Mouse (Mus musculus) cerebellum, adult 2 months (tissue): Measurements from ENCODE around the gene Acmsd. TPM values are rescaled to one million over a fixed set of nuclear protein-coding genes. Genes with fewer than 3 reads are reported as not detected.

Source experiments
- DNase-seq, 2 experiments: peaks; one replicate each; pipeline ENCODE4 v3.0.0; 2021
- H3K27ac ChIP-seq: fragments of 200-500 bp; 2 replicates; pipeline ENCODE4 v1.5.1; 2012; ENCODE audit warnings: low read length, control low read depth, inconsistent platforms; ENCODE audit not compliant: insufficient read depth
- H3K27me3 ChIP-seq: fragments of 200-500 bp; 2 replicates; pipeline ENCODE4 v1.6.1; 2012; ENCODE audit warnings: inconsistent platforms, mild to moderate bottlenecking, low read length, moderate library complexity; ENCODE audit not compliant: control insufficient read depth, insufficient read depth
- H3K4me1 ChIP-seq: fragments of 200-500 bp; 2 replicates; pipeline ENCODE4 v1.6.1; 2011; ENCODE audit warnings: low read length; ENCODE audit not compliant: control insufficient read depth, insufficient read depth
- H3K4me3 ChIP-seq: fragments of 200-500 bp; replicated peaks from 2 replicates; pipeline ENCODE3; 2011; ENCODE audit warnings: mild to moderate bottlenecking, low read depth, low read length, control low read depth; ENCODE audit not compliant: insufficient read depth
- CTCF ChIP-seq: fragments of 200-500 bp; IDR thresholded peaks from 2 replicates; pipeline ENCODE4 v1.5.1; 2011; ENCODE audit warnings: low read depth, mild to moderate bottlenecking, control low read depth, low read length, moderate library complexity, borderline replicate concordance; ENCODE audit not compliant: insufficient read depth
- POLR2A ChIP-seq: fragments of 200-500 bp; IDR thresholded peaks from 2 replicates; pipeline ENCODE4 v1.6.1; 2011; ENCODE audit warnings: low read length, control low read depth, borderline replicate concordance; ENCODE audit not compliant: insufficient read depth
- WGBS: fragments of 180-500 bp; shearing (Covaris S2); methylation state at CpG from one replicate; pipeline ENCODE4 v1.1.7; 2018; 5-methylcytosine and 5-hydroxymethylcytosine counted together
- polyA plus RNA-seq: library from polyadenylated mRNA; depleted of rRNA; stranded (reverse); fragments of >200 nt; gene quantifications from 2 replicates; pipeline ENCODE4 v1.2.3, GENCODE M21; 2012

The Acmsd gene
- polyA plus RNA-seq, 1 experiment: 0.05 TPM

- no peaks in the 10 kb centered on the region for H3K27me3 ChIP-seq
These were observed 49.4 kb downstream of the Acmsd start for GRCm38 (mm10) chr1:127778611-127779010.

GRCm38 (mm10) chr1:127780142-127780541 is 50.9 kb downstream of the Acmsd start:
- H3K27me3 ChIP-seq: no peaks in the 10 kb centered on the region
- peaks cover 18% of the 10 kb centered on the region for H3K4me1 ChIP-seq
- no peak for DNase-seq
- WGBS: 17% methylated on average over 3 of the region's 3 CpGs
- TF ChIP-seq CTCF (no peak), POLR2A (no peak)
- H3K4me3 ChIP-seq: no peak overlapping the region
- no peak overlapping the region for H3K27ac ChIP-seq

More at GRCm38 (mm10) chr1:127778611-127779010, 49.4 kb downstream of the Acmsd start:
- 75% methylated on average over 3 of the region's 3 CpGs for WGBS
- no peak overlapping the region for H3K27ac ChIP-seq
- H3K4me1 ChIP-seq: peaks cover 18% of the 10 kb centered on the region
- no peak overlapping the region for H3K4me3 ChIP-seq
- DNase-seq: no peak
- TF ChIP-seq POLR2A (no peak), CTCF (no peak)

GRCm38 (mm10) chr1:127780849-127781248 is 51.6 kb downstream of the Acmsd start:
- H3K4me1 ChIP-seq: peaks cover 18% of the 10 kb centered on the region
- no peak overlapping the region for H3K4me3 ChIP-seq
- H3K27ac ChIP-seq: no peak overlapping the region
- no peaks in the 10 kb centered on the region for H3K27me3 ChIP-seq
- 54% methylated on average over 2 of the region's 2 CpGs for WGBS
- no peak for DNase-seq
- no peak for TF ChIP-seq CTCF

- TF ChIP-seq CTCF (no peak), POLR2A (no peak)
- Histone ChIP-seq H3K27ac (no peak overlapping the region), H3K27me3 (no peaks in the 10 kb centered on the region), H3K4me3 (no peak overlapping the region), H3K4me1 (peaks cover 23% of the 10 kb centered on the region)
- DNase-seq: no peak
These were observed 54.6 kb downstream of the Acmsd start for GRCm38 (mm10) chr1:127783862-127784261.

GRCm38 (mm10) chr1:127785882-127786281 is 56.7 kb downstream of the Acmsd start:
- no peak overlapping the region for H3K27ac ChIP-seq
- H3K4me1 ChIP-seq: peaks cover 20% of the 10 kb centered on the region
- no peaks in the 10 kb centered on the region for H3K27me3 ChIP-seq
- DNase-seq: no peak
- no peak overlapping the region for H3K4me3 ChIP-seq
- 55% methylated on average over 1 of the region's 1 CpGs for WGBS
- no peak for TF ChIP-seq POLR2A
- no peak for TF ChIP-seq CTCF

GRCm38 (mm10) chr1:127788943-127789342 is 59.7 kb downstream of the Acmsd start:
- Histone ChIP-seq H3K27me3 (no peaks in the 10 kb centered on the region), H3K4me3 (no peak overlapping the region), H3K4me1 (peaks cover 5% of the 10 kb centered on the region; the same call in 1 of the 2 replicates), H3K27ac (no peak overlapping the region)
- 88% methylated on average over 6 of the region's 6 CpGs for WGBS
- TF ChIP-seq POLR2A: no peak
- TF ChIP-seq CTCF: no peak
- DNase-seq: no peak

- Histone ChIP-seq H3K27ac (no peak overlapping the region), H3K4me3 (no peak overlapping the region), H3K27me3 (no peaks in the 10 kb centered on the region), H3K4me1 (peaks cover 3% of the 10 kb centered on the region; the same call in 1 of the 2 replicates)
- no peak for DNase-seq
- 88% methylated on average over 1 of the region's 1 CpGs for WGBS
- TF ChIP-seq CTCF (no peak), POLR2A (no peak)
These were observed 64.2 kb downstream of the Acmsd start for GRCm38 (mm10) chr1:127793459-127793858.

- no peaks in the 10 kb centered on the region for H3K27me3 ChIP-seq
- TF ChIP-seq POLR2A: no peak
- no peak for TF ChIP-seq CTCF
- H3K4me3 ChIP-seq: no peak overlapping the region
- 77% methylated on average over 6 of the region's 6 CpGs for WGBS
- DNase-seq: no peak
- H3K27ac ChIP-seq: no peak overlapping the region
- H3K4me1 ChIP-seq: 0 out of 2 replicates have a peak, but pooled peaks cover 3% of the 10 kb centered on the region
These were observed 66.0 kb downstream of the Acmsd start for GRCm38 (mm10) chr1:127795087-127795769.
